Mouse (Mus musculus): ENCODE data around the gene Caskin1. TPM values are rescaled to one million over a fixed set of nuclear protein-coding genes. Genes with fewer than 3 reads are reported as not detected.
"Not testable (repeated sequence)": the region's sequence is repeated elsewhere in the genome, so short reads cannot be mapped to it uniquely, and the experiment has no call there.

Caskin1 gene
- 3.8 and 4.3 TPM in 2 replicates for polyA plus RNA-seq (2016; fragmentation: Nextera tagmentation; extraction: Ambion mirVana)

DNA sequence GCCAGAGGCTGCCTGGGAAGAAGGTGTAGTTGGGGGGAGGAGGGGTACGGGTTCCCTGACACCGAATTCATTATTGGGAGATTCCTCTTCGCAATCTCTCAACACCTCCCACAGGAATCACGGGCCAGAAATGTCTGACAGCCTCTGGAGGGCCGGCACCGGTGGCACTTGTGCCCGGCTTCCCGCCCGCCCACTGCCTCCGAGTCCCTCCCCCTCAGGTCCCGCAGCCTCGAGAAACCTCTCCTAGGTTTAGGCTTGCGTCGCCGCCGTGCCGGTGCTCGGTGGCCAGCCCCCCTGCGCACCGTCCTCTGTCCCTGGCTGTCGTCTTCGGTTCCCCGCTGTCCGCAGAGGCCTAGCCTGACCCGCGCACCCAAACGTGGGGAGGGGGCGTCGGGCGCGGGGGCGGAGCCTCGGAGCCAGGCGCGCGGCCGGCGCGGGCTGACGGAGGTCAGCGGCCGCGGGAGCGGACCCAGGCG lies at the start of gene Caskin1:
Gene Caskin1 (plus strand): TSS at position 416 of the 476 bp plus-strand sequence.
- H3K36me3 ChIP-seq (replicated peaks) = no peaks in the 10 kb centered on the region
- 1% methylated on average over 45 of the region's 45 CpGs for WGBS
- peaks cover 47% of the 10 kb centered on the region for H3K27me3 ChIP-seq (ENCODE audit: poor library complexity, severe bottlenecking)
- H3K4me1 ChIP-seq = peaks cover 44% of the 10 kb centered on the region
- peak within 1 kb of the TSS; percentile 90 for H3K4me3 ChIP-seq
- no peaks in the 10 kb centered on the region for H3K9me3 ChIP-seq
- peak; percentile 46 for DNase-seq (ENCODE audit: extremely low spot score, low spot score)
- H3K27ac ChIP-seq = peak within 1 kb of the TSS; percentile 89

DNA sequence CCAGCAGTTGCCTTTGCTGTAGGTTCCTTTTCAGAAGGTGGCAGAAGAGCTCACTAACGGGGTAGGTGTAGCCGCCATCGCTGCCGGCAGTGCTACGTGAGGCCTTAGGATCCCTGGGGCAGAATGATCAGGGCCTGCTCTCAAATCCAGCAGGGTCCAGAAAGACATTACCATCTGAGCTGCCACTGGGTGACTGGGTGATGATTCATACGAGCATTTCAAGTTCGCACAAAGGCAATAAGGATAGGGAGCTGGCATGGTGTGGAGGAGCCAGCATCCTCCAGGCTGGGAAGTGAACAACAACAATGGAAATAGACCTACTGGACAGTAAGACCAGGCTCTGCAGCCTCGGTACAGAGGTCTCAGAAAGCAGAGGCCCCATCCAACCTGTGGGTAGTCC lies 48.0 kb upstream of the Caskin1 start:
- no peaks in the 10 kb centered on the region for H3K9me3 ChIP-seq
- no peak overlapping the region for H3K27ac ChIP-seq
- WGBS = 91% methylated on average over 8 of the region's 8 CpGs
- H3K36me3 ChIP-seq (replicated peaks) = peaks cover 100% of the 10 kb centered on the region
- no peak overlapping the region for H3K4me3 ChIP-seq
- no peaks in the 10 kb centered on the region for H3K27me3 ChIP-seq (ENCODE audit: poor library complexity, severe bottlenecking)
- DNase-seq (ENCODE audit: extremely low spot score, low spot score) = no peak
- H3K4me1 ChIP-seq = no peaks in the 10 kb centered on the region

DNA sequence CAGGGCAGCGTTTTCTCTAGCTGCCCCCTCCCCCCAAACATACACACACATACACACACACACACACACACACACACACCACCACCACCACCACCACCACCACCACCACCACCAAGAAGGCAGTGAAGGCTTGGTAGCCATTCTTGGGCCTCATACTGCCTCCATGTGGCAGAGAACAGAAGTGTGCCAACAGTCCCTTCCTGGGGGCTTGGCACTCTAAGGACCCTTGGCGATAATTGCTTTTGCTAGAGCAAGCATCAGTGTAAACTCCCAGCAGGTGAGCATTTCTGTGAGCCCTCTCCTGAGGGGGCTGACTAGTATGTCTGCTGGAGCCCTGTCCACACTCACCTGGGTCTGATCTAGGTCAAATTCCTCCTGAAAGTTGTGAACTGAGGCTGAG lies 47.3 kb upstream of the Caskin1 start:
- H3K9me3 ChIP-seq = no peaks in the 10 kb centered on the region
- no peaks in the 10 kb centered on the region for H3K27me3 ChIP-seq (ENCODE audit: poor library complexity, severe bottlenecking)
- H3K4me1 ChIP-seq = no peaks in the 10 kb centered on the region
- WGBS = 45% methylated on average over 2 of the region's 2 CpGs
- peaks cover 100% of the 10 kb centered on the region for H3K36me3 ChIP-seq (replicated peaks)
- no peak overlapping the region for H3K4me3 ChIP-seq
- no peak for DNase-seq (ENCODE audit: extremely low spot score, low spot score)
- H3K27ac ChIP-seq = no peak overlapping the region

DNA sequence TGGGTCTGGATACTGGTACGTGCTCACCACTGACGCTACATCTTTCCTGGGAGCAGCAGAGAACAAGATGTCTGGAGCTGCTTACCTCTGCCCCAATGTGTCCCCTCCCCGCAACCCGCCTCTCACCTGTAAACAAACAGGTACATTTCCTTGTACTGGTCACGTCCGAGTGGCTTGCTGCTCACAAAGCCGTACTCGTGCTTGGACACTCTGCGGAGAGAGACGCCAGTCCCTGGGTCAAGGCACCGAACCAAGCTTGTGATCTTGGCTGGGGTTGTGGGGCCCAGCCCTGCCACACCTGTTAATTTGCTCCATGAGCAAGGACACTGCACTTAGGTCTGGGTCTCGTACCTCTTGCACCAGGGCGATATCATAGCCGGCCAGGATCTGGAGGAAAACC lies 46.3 kb upstream of the Caskin1 start:
- H3K27ac ChIP-seq = no peak overlapping the region
- 94% methylated on average over 14 of the region's 14 CpGs for WGBS
- no peaks in the 10 kb centered on the region for H3K9me3 ChIP-seq
- no peaks in the 10 kb centered on the region for H3K4me1 ChIP-seq
- peaks cover 100% of the 10 kb centered on the region for H3K36me3 ChIP-seq (replicated peaks)
- no peaks in the 10 kb centered on the region for H3K27me3 ChIP-seq (ENCODE audit: poor library complexity, severe bottlenecking)
- no peak overlapping the region for H3K4me3 ChIP-seq
- no peak for DNase-seq (ENCODE audit: extremely low spot score, low spot score)

DNA sequence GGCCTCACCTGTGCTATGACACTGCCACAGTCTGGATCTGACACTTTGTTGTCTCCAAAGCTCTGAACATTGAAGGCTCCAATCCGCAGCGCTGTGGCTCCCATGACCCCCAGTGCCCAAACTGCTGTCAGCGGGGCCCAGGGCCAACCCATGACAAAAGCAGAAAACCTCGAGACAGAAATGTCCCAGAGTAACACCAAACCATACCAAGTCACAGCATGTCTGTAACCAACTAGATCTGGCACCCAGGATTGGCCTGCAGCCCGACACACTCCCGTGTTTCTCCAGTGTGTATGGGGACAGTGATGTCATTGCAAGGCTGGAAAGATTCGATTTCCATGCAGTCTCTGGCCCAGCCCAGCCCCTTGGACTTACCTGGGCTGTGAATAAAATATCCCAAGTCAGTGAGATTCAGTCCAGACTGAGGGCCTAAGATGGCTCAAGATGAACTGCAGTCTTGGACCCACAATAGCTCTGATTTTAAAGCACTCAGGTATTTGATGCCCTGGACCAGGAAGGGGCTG lies 45.7 kb upstream of the Caskin1 start, which contains the start of gene Dnase1l2:
Gene Dnase1l2 (minus strand): TSS at position 474 of the 524 bp plus-strand sequence.
- no peak within 1 kb of the TSS for H3K27ac ChIP-seq
- WGBS = 87% methylated on average over 7 of the region's 7 CpGs
- H3K9me3 ChIP-seq = no peaks in the 10 kb centered on the region
- no peak for DNase-seq (ENCODE audit: extremely low spot score, low spot score)
- no peak within 1 kb of the TSS for H3K4me3 ChIP-seq
- no peaks in the 10 kb centered on the region for H3K4me1 ChIP-seq
- peaks cover 100% of the 10 kb centered on the region for H3K36me3 ChIP-seq (replicated peaks)
- H3K27me3 ChIP-seq (ENCODE audit: poor library complexity, severe bottlenecking) = no peaks in the 10 kb centered on the region

DNA sequence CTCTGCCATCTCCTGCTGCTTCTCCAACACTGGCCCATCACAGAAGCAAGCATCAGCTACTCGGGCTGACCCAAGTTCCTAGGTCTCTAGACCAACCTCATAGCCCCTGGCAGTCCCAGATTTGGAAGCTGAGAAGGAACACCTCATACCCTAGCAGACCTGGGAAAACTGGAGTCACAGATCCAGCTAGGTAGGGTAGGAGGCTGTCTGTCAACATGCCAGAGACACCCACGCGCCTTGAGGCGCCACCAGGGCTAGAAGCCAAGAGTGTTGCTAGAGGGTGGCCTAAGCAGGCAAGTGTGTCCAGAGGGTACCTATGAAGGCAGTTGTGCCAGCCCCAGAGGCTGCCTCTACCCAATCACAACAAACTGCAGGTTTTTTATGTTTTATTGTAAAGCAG lies 45.0 kb upstream of the Caskin1 start:
- Histone ChIP-seq H3K27ac (no peak overlapping the region), H3K9me3 (no peaks in the 10 kb centered on the region), H3K36me3 (replicated peaks) (peaks cover 100% of the 10 kb centered on the region), H3K4me3 (no peak overlapping the region), H3K27me3 (ENCODE audit: poor library complexity, severe bottlenecking) (no peaks in the 10 kb centered on the region), H3K4me1 (no peaks in the 10 kb centered on the region)
- no peak for DNase-seq (ENCODE audit: extremely low spot score, low spot score)
- WGBS = 93% methylated on average over 4 of the region's 4 CpGs

DNA sequence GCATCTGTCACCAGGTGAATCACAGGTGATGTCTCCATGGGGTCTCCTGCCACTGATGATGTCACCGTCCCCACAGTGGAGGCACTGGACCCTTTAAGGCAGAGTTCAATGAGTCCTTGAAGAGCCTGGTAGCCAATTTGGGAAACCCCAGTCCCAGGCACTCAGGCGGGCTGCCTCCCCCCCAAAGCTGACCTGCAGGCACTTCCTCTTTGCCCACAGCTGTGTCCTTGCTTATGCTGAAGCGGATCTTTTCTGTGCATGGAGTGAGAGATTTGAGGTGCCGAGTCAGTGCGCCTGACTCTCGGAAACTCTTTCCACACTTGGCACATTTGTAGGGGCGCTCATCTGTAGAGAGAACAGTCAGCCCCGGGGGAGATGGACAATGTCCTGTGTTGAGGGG lies 41.8 kb upstream of the Caskin1 start:
- Histone ChIP-seq H3K9me3 (no peaks in the 10 kb centered on the region), H3K36me3 (replicated peaks) (peaks cover 100% of the 10 kb centered on the region), H3K27me3 (ENCODE audit: poor library complexity, severe bottlenecking) (no peaks in the 10 kb centered on the region), H3K4me1 (no peaks in the 10 kb centered on the region), H3K27ac (no peak overlapping the region), H3K4me3 (no peak overlapping the region)
- DNase-seq (ENCODE audit: extremely low spot score, low spot score) = no peak
- WGBS = 91% methylated on average over 8 of the region's 8 CpGs

DNA sequence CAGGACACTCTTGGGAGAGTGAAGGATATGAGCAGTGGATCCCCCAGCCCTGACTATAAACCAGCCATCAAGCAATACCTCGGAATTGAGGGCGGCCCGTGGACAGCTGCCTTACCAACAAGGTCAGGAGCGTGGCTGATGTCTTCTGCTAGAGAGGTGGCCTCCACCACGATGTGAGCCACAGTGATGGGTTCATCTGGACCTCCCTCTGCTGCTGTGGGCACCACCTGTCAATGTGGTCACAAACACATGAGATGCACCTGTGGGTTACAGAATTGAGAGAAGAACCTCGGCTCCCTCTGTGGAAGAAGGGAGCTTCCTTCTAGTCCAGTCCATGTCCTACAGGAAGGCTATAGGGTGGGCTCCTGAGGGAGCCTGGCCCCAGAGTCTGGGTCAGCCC lies 38.9 kb upstream of the Caskin1 start:
- H3K27me3 ChIP-seq (ENCODE audit: poor library complexity, severe bottlenecking) = no peaks in the 10 kb centered on the region
- H3K4me1 ChIP-seq = peaks cover 15% of the 10 kb centered on the region
- H3K4me3 ChIP-seq = no peak overlapping the region
- 94% methylated on average over 6 of the region's 6 CpGs for WGBS
- H3K9me3 ChIP-seq = no peaks in the 10 kb centered on the region
- H3K27ac ChIP-seq = no peak overlapping the region
- H3K36me3 ChIP-seq (replicated peaks) = peaks cover 73% of the 10 kb centered on the region
- no peak for DNase-seq (ENCODE audit: extremely low spot score, low spot score)

DNA sequence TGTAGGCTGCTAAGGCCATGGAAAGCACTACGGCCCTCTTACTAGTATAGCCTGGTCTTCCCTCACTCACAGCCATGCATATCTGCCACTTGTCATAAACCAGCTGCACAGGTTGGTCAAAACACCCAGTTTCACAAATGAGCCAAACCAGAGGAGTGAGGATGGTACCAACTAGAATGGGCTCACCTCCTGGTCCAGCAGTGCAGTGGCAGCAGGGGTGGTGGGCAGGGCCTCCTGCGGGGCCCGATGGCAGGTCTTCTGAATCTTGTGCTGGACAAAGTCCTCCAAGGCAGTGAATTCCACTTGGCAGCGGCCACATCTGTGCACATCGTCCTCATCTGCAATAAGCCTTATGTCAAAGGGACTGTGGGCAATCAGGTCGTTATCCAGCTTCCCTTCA lies 37.2 kb upstream of the Caskin1 start:
- 95% methylated on average over 6 of the region's 6 CpGs for WGBS
- Histone ChIP-seq H3K36me3 (replicated peaks) (peaks cover 56% of the 10 kb centered on the region), H3K9me3 (no peaks in the 10 kb centered on the region), H3K4me3 (no peak overlapping the region), H3K4me1 (peaks cover 22% of the 10 kb centered on the region), H3K27ac (no peak overlapping the region), H3K27me3 (ENCODE audit: poor library complexity, severe bottlenecking) (no peaks in the 10 kb centered on the region)
- no peak for DNase-seq (ENCODE audit: extremely low spot score, low spot score)

DNA sequence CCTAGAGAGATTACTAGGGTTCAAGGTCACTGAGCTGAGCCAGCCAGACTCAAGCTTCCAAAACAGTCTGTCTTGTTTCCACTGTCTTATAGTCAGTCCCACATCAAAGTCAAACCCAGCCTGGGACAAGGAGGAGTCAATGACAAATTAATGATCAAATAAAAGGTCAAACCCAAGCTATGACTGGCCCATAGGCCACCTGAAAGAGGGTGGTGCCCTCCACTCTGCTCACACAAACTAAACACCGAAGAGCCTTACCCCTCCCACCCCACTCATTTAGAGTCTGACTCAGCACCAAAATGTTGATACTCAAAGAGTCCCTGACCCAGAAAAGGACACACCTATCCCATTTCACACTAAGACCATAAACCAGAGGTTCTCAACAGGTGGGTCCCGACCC lies 35.0 kb upstream of the Caskin1 start:
- DNase-seq (ENCODE audit: extremely low spot score, low spot score) = no peak
- H3K4me1 ChIP-seq = peaks cover 22% of the 10 kb centered on the region
- no peak overlapping the region for H3K4me3 ChIP-seq
- no peaks in the 10 kb centered on the region for H3K9me3 ChIP-seq
- WGBS = 88% methylated on average over 2 of the region's 2 CpGs
- no peaks in the 10 kb centered on the region for H3K27me3 ChIP-seq (ENCODE audit: poor library complexity, severe bottlenecking)
- no peak overlapping the region for H3K27ac ChIP-seq
- H3K36me3 ChIP-seq (replicated peaks) = peaks cover 34% of the 10 kb centered on the region

DNA sequence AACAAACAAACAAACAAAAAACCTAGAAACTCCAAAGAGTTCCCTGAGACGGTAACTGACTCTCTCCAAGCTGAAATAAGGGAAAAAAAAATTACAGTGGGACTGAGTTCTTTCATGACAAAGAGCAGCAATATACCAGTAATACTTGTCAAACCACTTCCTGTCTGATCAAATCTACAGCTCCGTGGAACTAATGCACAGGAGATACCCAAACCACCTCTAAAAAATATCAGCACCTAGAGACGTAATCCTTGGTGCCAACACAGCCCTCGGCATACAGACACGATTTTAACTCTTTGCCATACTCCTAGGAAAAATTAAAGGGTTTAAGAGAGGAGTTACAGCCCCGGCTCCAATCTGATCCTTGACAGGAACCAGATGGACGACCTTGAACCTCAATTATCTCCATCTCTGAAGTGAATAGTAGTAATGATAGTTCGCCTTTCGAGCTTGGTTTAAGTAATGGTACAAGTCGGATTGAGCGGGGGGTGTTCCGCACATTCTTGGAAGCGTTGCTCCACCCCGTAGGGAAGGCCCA lies 34.1 kb upstream of the Caskin1 start:
- Histone ChIP-seq H3K36me3 (replicated peaks) (peaks cover 25% of the 10 kb centered on the region), H3K27me3 (ENCODE audit: poor library complexity, severe bottlenecking) (no peaks in the 10 kb centered on the region), H3K4me3 (peak overlapping the region; percentile 78), H3K27ac (peak overlapping the region; percentile 95), H3K9me3 (no peaks in the 10 kb centered on the region), H3K4me1 (peaks cover 22% of the 10 kb centered on the region)
- 14% methylated on average over 14 of the region's 14 CpGs for WGBS
- DNase-seq (ENCODE audit: extremely low spot score, low spot score) = no peak

DNA sequence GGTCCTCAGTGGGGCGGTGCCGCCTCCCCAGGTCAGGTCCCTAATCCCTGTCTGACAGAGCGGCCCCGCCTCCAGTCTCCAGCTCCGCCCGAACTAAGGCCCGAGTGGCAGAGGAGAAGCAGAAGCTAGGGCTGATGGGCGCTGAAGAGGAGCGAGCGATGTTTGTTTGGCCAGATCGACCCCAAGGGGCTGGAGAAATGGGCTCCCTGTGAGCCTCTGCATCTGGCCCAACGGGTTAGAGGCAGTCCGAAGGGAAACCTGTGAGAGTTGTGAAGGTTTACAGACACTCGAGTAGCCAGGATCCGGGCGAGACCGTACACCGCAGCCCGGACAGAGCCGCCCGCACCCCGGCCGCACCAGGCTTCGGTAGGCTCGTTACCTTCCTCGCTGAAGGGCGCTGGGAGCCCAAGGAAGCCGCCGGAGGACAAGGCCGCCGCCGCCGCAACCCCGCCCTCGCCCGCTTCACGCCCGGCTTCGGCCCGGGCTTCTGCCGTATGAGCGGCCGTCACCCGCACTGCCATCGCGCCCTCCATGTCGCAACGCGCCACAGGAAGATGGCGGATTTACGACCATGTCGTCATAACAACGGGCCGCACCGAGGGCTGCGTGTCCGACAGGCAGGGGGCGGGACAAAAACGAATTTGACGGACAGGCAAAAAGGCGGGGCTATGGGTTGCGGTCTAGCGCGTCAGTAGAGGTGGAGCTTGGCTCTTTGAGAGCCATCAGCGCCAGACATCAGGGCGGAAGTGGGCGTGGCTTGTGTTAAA lies 33.5 kb upstream of the Caskin1 start:
- peak; percentile 100 for DNase-seq (ENCODE audit: extremely low spot score, low spot score)
- 0% methylated on average over 67 of the region's 67 CpGs for WGBS
- H3K27me3 ChIP-seq (ENCODE audit: poor library complexity, severe bottlenecking) = no peaks in the 10 kb centered on the region
- peak overlapping the region; percentile 78 for H3K4me3 ChIP-seq
- H3K27ac ChIP-seq = peak overlapping the region; percentile 95
- no peaks in the 10 kb centered on the region for H3K9me3 ChIP-seq
- H3K4me1 ChIP-seq = peaks cover 22% of the 10 kb centered on the region
- peaks cover 19% of the 10 kb centered on the region for H3K36me3 ChIP-seq (replicated peaks)

DNA sequence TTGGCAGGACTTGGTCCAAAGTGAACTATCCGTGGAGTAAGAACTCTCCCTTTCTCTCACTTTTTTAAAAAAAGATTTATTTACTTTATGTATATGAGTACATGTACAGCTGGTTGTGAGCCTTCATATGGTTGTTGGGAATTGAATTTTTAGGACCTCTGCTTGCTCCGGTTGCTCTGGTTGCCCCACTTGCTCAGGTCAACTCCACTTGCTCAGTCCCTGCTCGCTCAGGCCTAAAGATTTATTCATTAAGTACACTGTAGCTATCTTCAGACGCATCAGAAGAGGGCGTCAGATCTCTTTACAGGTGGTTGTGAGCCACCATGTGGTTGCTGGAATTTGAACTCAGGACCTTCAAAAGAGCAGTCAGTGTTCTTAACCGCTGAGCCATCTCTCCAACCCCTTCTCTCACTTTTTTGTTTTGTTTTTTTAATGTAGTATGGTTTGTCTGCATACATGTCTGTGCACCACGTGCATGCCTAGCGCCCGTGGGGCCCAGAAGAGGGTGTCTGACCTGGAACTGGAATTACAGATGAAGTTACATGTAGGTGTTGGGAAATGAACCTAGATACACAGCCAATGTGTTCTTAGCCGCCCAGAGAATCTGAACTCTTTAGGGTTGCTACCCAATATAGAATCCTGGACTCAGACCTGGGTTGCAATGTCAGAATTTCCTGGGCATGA lies 32.7 kb upstream of the Caskin1 start:
- H3K27me3 ChIP-seq (ENCODE audit: poor library complexity, severe bottlenecking); DNase-seq (ENCODE audit: extremely low spot score, low spot score); H3K9me3 ChIP-seq: not testable (repeated sequence)
- WGBS = 51% methylated on average over 10 of the region's 10 CpGs
- Histone ChIP-seq H3K27ac (peak overlapping the region; percentile 95), H3K4me3 (peak overlapping the region; percentile 78), H3K4me1 (peaks cover 22% of the 10 kb centered on the region), H3K36me3 (replicated peaks) (peaks cover 11% of the 10 kb centered on the region)

Measured in forebrain, embryonic 10.5 days (tissue).